Mouse (Mus musculus): Measurements from ENCODE around the gene Tmem200c. TPM values are rescaled to one million over a fixed set of nuclear protein-coding genes. Genes with fewer than 3 reads are reported as not detected.

Gene Tmem200c
- polyA plus RNA-seq, 1 experiment from 2014 or later: not detected

DNA sequence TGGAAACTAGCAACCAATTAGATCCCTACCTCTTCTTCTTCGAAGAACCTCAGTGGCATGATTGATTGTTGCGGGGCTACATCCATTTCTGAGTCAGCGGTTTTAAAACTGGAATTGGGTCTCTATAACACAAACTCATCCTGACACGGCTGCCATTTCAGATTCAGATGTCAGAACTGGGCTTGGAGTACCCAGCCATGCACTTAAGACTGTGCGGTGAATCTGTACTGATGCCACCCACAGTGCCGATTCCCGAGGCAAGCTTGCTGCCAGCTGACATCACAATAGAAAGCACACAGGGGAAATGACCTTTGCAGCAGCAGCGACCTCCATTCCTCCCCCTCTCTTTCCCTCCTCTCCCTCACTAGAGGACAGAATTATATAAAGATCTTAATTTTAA is 47.6 kb downstream of the Tmem200c start:
- Histone ChIP-seq H3K4me3 (ENCODE audit: inconsistent target) (no peak overlapping the region), H3K79me2 (ENCODE audit: inconsistent target) (no peaks in the 10 kb centered on the region), H3K36me3 (ENCODE audit: inconsistent target) (no peaks in the 10 kb centered on the region), H3K27ac (no peak overlapping the region)
- 65% methylated on average over 8 of the region's 8 CpGs for WGBS (ENCODE audit: missing documents)

DNA sequence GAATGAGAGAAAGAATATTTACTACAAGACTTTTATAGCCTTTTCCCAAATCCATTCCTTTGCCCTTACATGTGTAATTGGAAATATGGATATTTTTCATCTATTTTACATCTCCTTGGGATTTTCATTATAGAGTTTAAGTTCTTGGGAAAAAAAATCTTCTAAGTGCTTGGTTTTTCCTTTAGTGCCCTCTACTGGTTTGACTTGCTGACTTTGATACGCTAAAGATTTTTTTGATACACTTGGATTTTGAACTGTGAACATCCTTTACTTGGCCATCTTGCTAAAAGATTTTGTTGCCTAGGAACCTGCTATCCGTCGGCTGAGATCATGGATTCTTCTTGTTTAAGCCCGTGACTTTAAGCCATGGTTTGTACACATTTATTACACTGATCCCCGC is 48.8 kb downstream of the Tmem200c start:
- Histone ChIP-seq H3K27ac (no peak overlapping the region), H3K79me2 (ENCODE audit: inconsistent target) (no peaks in the 10 kb centered on the region), H3K36me3 (ENCODE audit: inconsistent target) (no peaks in the 10 kb centered on the region), H3K4me3 (ENCODE audit: inconsistent target) (no peak overlapping the region)
- 82% methylated on average over 5 of the region's 5 CpGs for WGBS (ENCODE audit: missing documents)

DNA sequence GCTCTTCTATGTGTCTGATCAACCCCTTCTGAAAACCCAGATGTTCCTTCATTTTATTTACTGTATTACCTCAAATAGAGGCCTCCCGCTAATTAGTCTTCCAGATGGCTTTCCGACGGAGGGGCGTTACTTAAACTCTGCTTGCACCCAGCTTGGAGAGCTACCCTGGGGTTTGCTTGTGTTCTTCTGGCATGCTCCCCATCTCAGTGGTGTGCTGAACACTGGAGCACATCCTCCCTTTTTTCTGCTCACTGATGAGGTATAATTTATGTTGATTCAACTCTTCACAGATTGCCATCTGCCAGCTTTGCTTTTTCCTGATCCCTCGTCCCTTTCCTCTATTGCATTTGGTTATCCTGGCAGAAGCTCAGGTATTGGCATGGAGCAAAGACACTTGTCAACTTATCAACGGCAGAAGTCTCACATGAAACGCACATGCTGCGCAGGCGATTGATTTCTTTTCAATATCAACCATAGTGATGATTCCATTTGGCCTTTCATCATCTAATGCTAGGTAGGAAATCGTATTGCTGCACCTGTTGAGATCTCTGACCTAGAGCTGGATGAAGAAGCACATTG is 49.6 kb downstream of the Tmem200c start:
- 87% methylated on average over 10 of the region's 10 CpGs for WGBS (ENCODE audit: missing documents)
- no peaks in the 10 kb centered on the region for H3K36me3 ChIP-seq (ENCODE audit: inconsistent target)

DNA sequence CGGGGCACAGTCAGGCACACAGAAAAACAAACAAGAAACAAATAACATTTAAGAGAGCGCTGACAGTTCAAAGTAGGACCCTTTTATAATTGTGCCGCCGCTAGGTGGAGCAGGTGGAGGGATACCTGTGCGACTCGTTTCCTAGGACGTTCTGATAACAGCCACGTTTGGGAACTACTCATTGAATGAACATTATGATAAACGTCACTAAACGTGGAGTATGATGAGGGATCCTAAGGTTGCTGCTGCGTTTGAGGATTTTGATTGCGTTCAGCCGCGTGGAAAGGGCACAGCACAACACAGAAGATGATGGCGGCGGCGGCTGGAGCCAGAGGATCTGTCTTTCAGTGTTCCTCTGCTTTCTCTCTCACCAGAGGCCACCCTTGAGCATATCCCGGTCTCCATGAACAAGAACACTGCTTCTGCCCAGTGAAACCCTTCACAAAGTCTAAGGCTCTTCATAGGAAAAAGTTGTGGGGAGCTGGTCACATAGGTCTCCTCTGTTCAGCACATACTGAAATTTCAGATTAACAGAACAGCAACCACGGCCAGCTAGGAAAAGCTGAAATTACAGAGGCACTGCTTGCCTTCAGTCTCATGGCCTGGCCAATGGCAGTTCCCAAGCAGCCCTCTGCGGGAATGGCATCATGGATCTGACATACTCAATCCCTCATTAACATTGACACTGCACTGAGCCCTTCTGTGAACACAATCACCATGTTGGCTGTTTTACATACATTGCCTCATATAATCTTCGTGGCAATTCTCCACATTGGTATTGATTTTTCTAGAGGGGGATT is 55.5 kb downstream of the Tmem200c start:
- Histone ChIP-seq H3K36me3 (ENCODE audit: inconsistent target) (no peaks in the 10 kb centered on the region), H3K4me3 (ENCODE audit: inconsistent target) (no peak overlapping the region), H3K79me2 (ENCODE audit: inconsistent target) (no peaks in the 10 kb centered on the region), H3K27ac (no peak overlapping the region)
- 17% methylated on average over 21 of the region's 21 CpGs for WGBS (ENCODE audit: missing documents)

More for the DNA sequence above, 49.6 kb downstream of the Tmem200c start:
- H3K27ac ChIP-seq: no peak overlapping the region
- no peaks in the 10 kb centered on the region for H3K79me2 ChIP-seq (ENCODE audit: inconsistent target)
- no peak overlapping the region for H3K4me3 ChIP-seq (ENCODE audit: inconsistent target)

DNA sequence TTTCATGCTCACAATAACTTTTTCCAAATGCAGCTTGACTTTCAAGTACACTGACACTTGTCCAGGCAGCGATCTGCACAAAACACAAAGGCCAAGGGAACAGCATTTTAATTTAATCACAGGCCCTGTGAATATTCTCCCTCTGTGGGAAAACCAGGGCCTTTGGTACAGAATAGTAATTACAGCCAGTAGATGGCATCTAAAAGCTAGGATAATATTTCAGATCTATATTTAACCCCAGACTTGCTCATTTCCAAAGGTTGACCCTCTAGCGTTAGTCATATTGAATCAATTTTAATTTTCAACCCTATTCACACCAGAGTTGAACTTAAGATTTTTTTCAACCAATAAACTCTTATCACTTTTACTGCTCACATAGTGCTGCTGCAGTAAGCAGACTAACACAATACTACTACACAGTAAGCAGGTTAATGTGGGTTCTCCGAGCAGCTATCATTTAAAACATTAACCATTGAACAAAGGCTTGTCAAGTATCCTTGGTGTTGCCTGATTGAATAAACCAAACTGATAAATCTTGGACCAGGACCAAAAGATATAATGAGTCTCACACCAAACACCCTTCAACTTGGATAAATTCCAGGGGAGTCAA is 57.2 kb downstream of the Tmem200c start:
- Histone ChIP-seq H3K27ac (no peak overlapping the region), H3K4me3 (ENCODE audit: inconsistent target) (no peak overlapping the region), H3K79me2 (ENCODE audit: inconsistent target) (no peaks in the 10 kb centered on the region), H3K36me3 (ENCODE audit: inconsistent target) (no peaks in the 10 kb centered on the region)
- 85% methylated on average over 3 of the region's 3 CpGs for WGBS (ENCODE audit: missing documents)

DNA sequence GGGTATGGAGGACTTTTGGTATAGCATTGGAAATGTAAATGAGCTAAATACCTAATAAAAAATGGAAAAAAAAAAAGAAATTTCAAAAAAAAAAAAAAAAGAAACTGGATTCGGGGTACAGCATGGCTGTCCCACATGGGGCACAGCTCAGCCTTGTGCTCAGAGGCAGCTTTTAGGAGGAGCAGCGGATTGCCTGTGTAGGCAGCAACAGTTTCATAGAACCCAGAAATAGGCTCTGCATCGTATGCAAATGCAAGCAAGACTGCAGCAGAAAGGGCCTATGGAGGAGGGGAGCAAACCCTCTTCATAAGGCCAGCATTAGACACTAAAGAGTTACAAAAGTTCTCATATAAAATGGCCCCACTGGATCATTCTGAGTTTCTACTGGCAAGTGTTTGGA is 64.2 kb downstream of the Tmem200c start:
- Histone ChIP-seq H3K27ac (no peak overlapping the region), H3K79me2 (ENCODE audit: inconsistent target) (no peaks in the 10 kb centered on the region), H3K36me3 (ENCODE audit: inconsistent target) (no peaks in the 10 kb centered on the region), H3K4me3 (ENCODE audit: inconsistent target) (no peak overlapping the region)
- 85% methylated on average over 3 of the region's 3 CpGs for WGBS (ENCODE audit: missing documents)

Other genes with a start within 250 kb of the Tmem200c start
- gene Epb41l3, start 249.1 kb downstream of the Tmem200c start, polyA plus RNA-seq (2018): 2.5 to 11.5 TPM (median 4.7 TPM) in 3 replicates